In the genomic region with DNA sequence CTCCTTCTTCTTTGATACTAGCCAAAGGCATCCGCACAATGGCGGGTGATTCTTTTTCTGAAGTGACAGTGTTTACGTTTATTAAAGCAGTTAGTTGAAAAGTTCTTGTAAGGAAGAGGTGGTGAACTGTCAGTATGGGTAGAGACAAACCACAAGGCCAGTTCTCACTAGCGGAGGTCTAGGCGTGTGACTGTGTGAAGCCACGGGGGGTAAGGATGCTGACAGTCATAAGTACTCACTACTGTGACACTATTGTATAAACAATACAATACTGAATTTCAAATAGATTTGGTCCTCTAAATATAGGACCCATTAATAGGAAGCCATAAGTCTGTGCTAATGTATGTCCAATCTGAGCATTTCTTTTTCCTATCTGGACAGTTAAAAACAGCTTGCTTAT, we compare ENCODE assay signal across 15 mouse cellular contexts.
"Had no signal": no experiment of that assay in that cellular context is flagged by ENCODE, and none has a peak within 500 bp of the region (broad histone marks: within the 10 kb centered on the region; RNA-seq: fewer than 3 reads in every experiment).

No protein-coding gene starts in this region.

- H3K27me3 ChIP-seq: liver, embryonic 12.5 days; liver, embryonic 15.5 days had no signal

- H3K36me3 ChIP-seq: limb, embryonic 10.5 days; limb, embryonic 13.5 days; liver, embryonic 12.5 days; liver, embryonic 15.5 days had no signal

- H3K9me3 ChIP-seq: limb, embryonic 10.5 days; limb, embryonic 13.5 days; liver, embryonic 12.5 days; liver, embryonic 15.5 days had no signal

- H3K27ac ChIP-seq: kidney, postnatal 0 days; limb, embryonic 10.5 days; limb, embryonic 13.5 days; liver, embryonic 12.5 days; liver, embryonic 15.5 days had no signal

- ATAC-seq: liver, embryonic 12.5 days had no signal

- H3K4me3 ChIP-seq: layer of hippocampus, adult 2 months; limb, embryonic 10.5 days; limb, embryonic 13.5 days; liver, embryonic 12.5 days; liver, embryonic 15.5 days had no signal

- H3K4me1 ChIP-seq: liver, embryonic 12.5 days; liver, embryonic 15.5 days had no signal

- DNase-seq: kidney, postnatal 25 days; layer of hippocampus, adult 9-11 months; liver; lung, adult 18-20 months; lung, postnatal 10 days; lung, postnatal 4 days; midbrain, embryonic 14.5 days; thymus, postnatal 25 days had no signal

- H3K4me2 ChIP-seq: limb, embryonic 13.5 days; liver, embryonic 12.5 days; liver, embryonic 15.5 days; midbrain, embryonic 11.5 days had no signal

- H3K9ac ChIP-seq: limb, embryonic 13.5 days; liver, embryonic 12.5 days; liver, embryonic 15.5 days had no signal
